Mouse (Mus musculus) heart, adult 2 months (tissue): ENCODE measurements around the gene Pank1. TPM values are rescaled to one million over a fixed set of nuclear protein-coding genes. Genes with fewer than 3 reads are reported as not detected.

Experiments
- DNase-seq, 2 experiments: peaks; one replicate each; pipeline ENCODE4 v3.0.0; 2021
- H3K27ac ChIP-seq: fragments of 200-600 bp; 2 replicates; pipeline ENCODE4 v1.8.1; 2022
- H3K27me3 ChIP-seq: fragments of 200-500 bp; 2 replicates; pipeline ENCODE4 v1.6.1; 2012; ENCODE audit warnings: mild to moderate bottlenecking, low read length, inconsistent platforms, mixed read lengths; ENCODE audit not compliant: control insufficient read depth, insufficient read depth
- H3K36me3 ChIP-seq: fragments of 200-500 bp; 2 replicates; pipeline ENCODE4 v1.6.1; 2012; ENCODE audit warnings: low read length, inconsistent platforms; ENCODE audit not compliant: control insufficient read depth, insufficient read depth
- H3K4me1 ChIP-seq: fragments of 200-500 bp; 2 replicates; pipeline ENCODE4 v1.6.1; 2011; ENCODE audit warnings: low read length; ENCODE audit not compliant: control insufficient read depth, insufficient read depth
- H3K4me3 ChIP-seq: fragments of 200-600 bp; 2 replicates; pipeline ENCODE4 v1.8.1; 2022
- H3K79me2 ChIP-seq: fragments of 200-500 bp; replicated peaks from 2 replicates; pipeline ENCODE4 v1.6.1; 2012; ENCODE audit warnings: mild to moderate bottlenecking, inconsistent platforms, low read length, moderate library complexity, mixed read lengths; ENCODE audit not compliant: control insufficient read depth, insufficient read depth
- H3K9ac ChIP-seq: fragments of 200-500 bp; 2 replicates; pipeline ENCODE4 v1.6.1; 2012; ENCODE audit warnings: low read depth, mild to moderate bottlenecking, control low read depth, inconsistent platforms, low read length, mixed read lengths
- CTCF ChIP-seq: fragments of 200-600 bp; IDR thresholded peaks from 2 replicates; pipeline ENCODE4 v1.8.1; 2022; ENCODE audit warnings: antibody characterized with exemption, mild to moderate bottlenecking, moderate library complexity
- EP300 ChIP-seq: fragments of 200-500 bp; IDR thresholded peaks from 2 replicates; pipeline ENCODE4 v1.6.1; 2011; ENCODE audit warnings: low read depth, low read length, control low read depth; ENCODE audit not compliant: insufficient read depth
- POLR2A ChIP-seq: fragments of 200-500 bp; IDR thresholded peaks from 2 replicates; pipeline ENCODE4 v1.6.1; 2011; ENCODE audit warnings: mild to moderate bottlenecking, low read depth, low read length, control low read depth; ENCODE audit not compliant: insufficient read depth
- WGBS: fragments of 180-500 bp; shearing (Covaris S2); methylation state at CpG from one replicate; pipeline ENCODE4 v1.1.7; 2018; 5-methylcytosine and 5-hydroxymethylcytosine counted together
- intact Hi-C: fragments of 180-260 bp; cut with DNase I; formaldehyde crosslinking; loops from one replicate; pipeline ENCODE4 v1.15.1; 2025
- polyA plus RNA-seq: library from polyadenylated mRNA; depleted of rRNA; stranded (reverse); fragments of >200 nt; gene quantifications from 2 replicates; pipeline ENCODE4 v1.2.3, GENCODE M21; 2012
- total RNA-seq, 2 experiments: library from RNA; stranded (reverse); gene quantifications; 2 replicates each; pipeline ENCODE4 v1.2.3; 2021

Pank1 gene
- total and polyA plus RNA-seq, 3 experiments, result 6.5 to 48.3 (median 38.1) TPM

- H3K27ac ChIP-seq, result no peak overlapping the region
- H3K79me2 ChIP-seq, result no peaks in the 10 kb centered on the region
- H3K27me3 ChIP-seq, result no peaks in the 10 kb centered on the region
- no peak overlapping the region for H3K4me3 ChIP-seq
- TF ChIP-seq CTCF, result no peak
- no peak for TF ChIP-seq POLR2A
- no peak for TF ChIP-seq EP300
- H3K36me3 ChIP-seq, result no peaks in the 10 kb centered on the region
- no peaks in the 10 kb centered on the region for H3K4me1 ChIP-seq
- intact Hi-C loops, result loop anchor here (2.0 kb wide), 3 partner anchors 41 to 249 kb away; partner anchors contain the start of gene Pank1
- no peak overlapping the region for H3K9ac ChIP-seq
- WGBS, result 93% methylated on average over 4 of the region's 4 CpGs
- no peak for DNase-seq
These were observed 40.8 kb upstream of the Pank1 start for GRCm38 (mm10) chr19:34920066-34920465.

- TF ChIP-seq EP300 (no peak), POLR2A (no peak), CTCF (no peak)
- intact Hi-C loops, result no loop called here
- Histone ChIP-seq H3K79me2 (no peaks in the 10 kb centered on the region), H3K27ac (no peak overlapping the region), H3K4me1 (no peaks in the 10 kb centered on the region), H3K36me3 (no peaks in the 10 kb centered on the region), H3K9ac (no peak overlapping the region), H3K4me3 (no peak overlapping the region), H3K27me3 (no peaks in the 10 kb centered on the region)
- DNase-seq, result no peak
These were observed 33.1 kb upstream of the Pank1 start for GRCm38 (mm10) chr19:34912366-34912765.

GRCm38 (mm10) chr19:34906772-34907171 lies 27.5 kb upstream of the Pank1 start:
- no peaks in the 10 kb centered on the region for H3K27me3 ChIP-seq
- 54% methylated on average over 5 of the region's 5 CpGs for WGBS
- no peaks in the 10 kb centered on the region for H3K4me1 ChIP-seq
- H3K36me3 ChIP-seq, result no peaks in the 10 kb centered on the region
- H3K79me2 ChIP-seq, result no peaks in the 10 kb centered on the region
- H3K27ac ChIP-seq, result no peak overlapping the region; the same call in 1 of the 2 replicates
- DNase-seq, result no peak
- no peak for TF ChIP-seq POLR2A
- TF ChIP-seq CTCF, result no peak
- TF ChIP-seq EP300, result no peak
- H3K4me3 ChIP-seq, result no peak overlapping the region
- no peak overlapping the region for H3K9ac ChIP-seq
- intact Hi-C loops, result no loop called here

GRCm38 (mm10) chr19:34905424-34905823 lies 26.2 kb upstream of the Pank1 start:
- TF ChIP-seq POLR2A (no peak), CTCF (no peak)
- Histone ChIP-seq H3K9ac (no peak overlapping the region), H3K4me1 (no peaks in the 10 kb centered on the region), H3K36me3 (no peaks in the 10 kb centered on the region), H3K79me2 (no peaks in the 10 kb centered on the region), H3K4me3 (no peak overlapping the region), H3K27me3 (no peaks in the 10 kb centered on the region), H3K27ac (no peak overlapping the region)
- WGBS, result 85% methylated on average over 7 of the region's 7 CpGs
- no peak for DNase-seq
- intact Hi-C loops, result no loop called here

- H3K79me2 ChIP-seq, result no peaks in the 10 kb centered on the region
These were observed 24.8 kb upstream of the Pank1 start for GRCm38 (mm10) chr19:34904032-34904431.

GRCm38 (mm10) chr19:34901735-34902134 lies 22.5 kb upstream of the Pank1 start:
- 83% methylated on average over 2 of the region's 2 CpGs for WGBS
- TF ChIP-seq EP300 (no peak), POLR2A (no peak), CTCF (no peak)
- Histone ChIP-seq H3K4me3 (no peak overlapping the region), H3K27ac (no peak overlapping the region), H3K4me1 (no peaks in the 10 kb centered on the region), H3K9ac (no peak overlapping the region), H3K36me3 (no peaks in the 10 kb centered on the region), H3K79me2 (no peaks in the 10 kb centered on the region), H3K27me3 (no peaks in the 10 kb centered on the region)
- DNase-seq, result no peak
- intact Hi-C loops, result no loop called here

More at GRCm38 (mm10) chr19:34904032-34904431, 24.8 kb upstream of the Pank1 start:
- H3K9ac ChIP-seq, result no peak overlapping the region
- H3K27ac ChIP-seq, result no peak overlapping the region
- TF ChIP-seq CTCF (no peak), POLR2A (no peak), EP300 (no peak)
- intact Hi-C loops, result no loop called here
- 78% methylated on average over 5 of the region's 5 CpGs for WGBS
- DNase-seq, result no peak
- H3K4me3 ChIP-seq, result no peak overlapping the region
- no peaks in the 10 kb centered on the region for H3K36me3 ChIP-seq
- no peaks in the 10 kb centered on the region for H3K4me1 ChIP-seq
- no peaks in the 10 kb centered on the region for H3K27me3 ChIP-seq
